Mouse (Mus musculus) 3134 (cell line): Measurements from ENCODE around the gene Mtss1l.
A peak's percentile ranks its signal among the peaks of the same experiment; 100 is the strongest.

Source experiments
- DNase-seq: peaks from one replicate; pipeline ENCODE4 v3.0.0-alpha.2; 2011; ENCODE audit warnings: low spot score; ENCODE audit not compliant: insufficient read length; ENCODE audit errors: extremely low read depth

Mtss1l gene

DNA sequence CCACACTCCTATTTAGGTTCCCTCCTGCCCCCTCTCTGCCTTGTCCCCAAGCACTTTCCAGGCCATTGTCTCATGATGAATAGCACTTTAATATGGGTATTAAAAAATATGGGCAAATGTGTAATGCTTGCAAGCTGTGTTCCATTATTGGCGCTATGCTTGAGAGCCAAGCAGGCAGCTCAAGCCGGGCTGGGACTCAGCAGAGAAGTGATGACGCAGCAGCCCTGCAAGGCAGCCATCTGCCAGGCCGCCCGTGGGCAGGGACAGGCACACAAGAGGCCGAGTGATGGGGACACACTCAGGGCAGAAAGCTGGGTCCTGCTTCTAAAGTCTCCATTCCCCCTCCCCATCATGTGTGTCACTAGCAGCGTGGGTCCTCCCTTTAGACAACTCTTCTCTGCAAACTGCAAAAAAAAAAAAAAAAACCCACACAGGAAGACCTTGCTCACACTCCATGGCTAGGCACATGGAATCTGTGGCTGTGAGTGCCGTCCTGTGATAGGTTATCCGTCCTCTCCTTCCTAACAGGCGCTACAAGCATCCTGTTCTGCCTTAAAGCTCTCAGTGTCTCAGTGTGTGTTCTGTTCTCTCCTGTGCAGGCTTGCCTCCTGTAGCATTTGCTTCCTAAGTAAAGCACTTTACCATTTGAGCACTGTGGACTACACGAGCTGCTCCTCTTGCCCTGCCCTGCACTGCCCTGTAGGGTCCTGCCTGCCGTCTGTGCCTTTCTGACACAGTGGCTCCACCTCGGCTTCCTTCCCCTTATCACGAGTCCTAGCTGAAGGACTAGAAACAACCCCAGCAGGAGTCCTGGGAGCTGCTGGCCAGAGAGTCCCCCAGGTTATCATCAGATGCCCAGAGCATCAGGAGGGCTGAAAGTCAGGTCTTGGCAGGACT, 15.6 kb upstream of the Mtss1l start:
- DNase-seq: no peak

- DNase-seq: no peak
Observed at GRCm38 (mm10) chr8:110706288-110706870, 14.9 kb upstream of the Mtss1l start.

GRCm38 (mm10) chr8:110708429-110708828, 12.8 kb upstream of the Mtss1l start:
- DNase-seq: no peak

DNA sequence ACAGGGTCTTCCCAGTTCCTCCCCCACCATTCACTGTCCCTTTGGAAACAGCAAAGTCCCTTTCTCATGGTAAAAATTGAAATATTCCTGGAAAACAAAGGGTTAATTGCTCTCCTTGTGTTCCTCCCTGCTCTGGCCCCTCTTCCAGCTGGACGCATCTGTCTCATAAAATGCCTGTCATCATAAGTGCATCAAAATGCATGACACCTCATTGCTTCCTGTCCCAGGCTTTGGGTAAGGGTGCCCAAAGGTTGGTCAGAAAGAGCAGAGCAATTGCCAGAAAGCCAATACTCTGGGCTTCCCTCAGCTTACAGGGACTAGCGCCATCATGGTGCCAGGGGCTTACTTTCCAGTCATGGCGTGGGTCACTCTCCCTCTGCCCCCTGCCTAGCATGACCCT, 10.7 kb upstream of the Mtss1l start:
- no peak for DNase-seq

- DNase-seq: no peak
Observed at GRCm38 (mm10) chr8:110711271-110711934, 9.9 kb upstream of the Mtss1l start.

DNA sequence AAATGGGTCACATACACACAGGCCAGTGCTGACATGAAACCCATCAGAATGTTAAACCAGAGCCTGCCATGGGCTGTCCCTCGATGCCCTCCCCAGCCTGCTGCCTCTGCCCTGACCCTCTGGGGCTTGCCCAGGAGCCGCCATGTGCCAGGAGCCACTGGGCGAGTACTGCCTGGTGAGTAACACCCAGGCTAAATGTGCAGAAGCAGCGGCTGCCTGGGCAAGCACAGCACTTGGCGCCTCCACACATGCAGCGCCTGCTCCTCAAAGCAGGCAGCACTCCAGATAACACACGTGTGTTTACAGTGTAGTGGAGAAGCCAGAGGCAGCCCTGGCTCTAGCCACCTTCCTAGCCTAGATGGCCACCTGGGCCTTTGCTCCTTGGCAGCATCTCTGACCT, 8.2 kb upstream of the Mtss1l start:
- DNase-seq: no peak

DNA sequence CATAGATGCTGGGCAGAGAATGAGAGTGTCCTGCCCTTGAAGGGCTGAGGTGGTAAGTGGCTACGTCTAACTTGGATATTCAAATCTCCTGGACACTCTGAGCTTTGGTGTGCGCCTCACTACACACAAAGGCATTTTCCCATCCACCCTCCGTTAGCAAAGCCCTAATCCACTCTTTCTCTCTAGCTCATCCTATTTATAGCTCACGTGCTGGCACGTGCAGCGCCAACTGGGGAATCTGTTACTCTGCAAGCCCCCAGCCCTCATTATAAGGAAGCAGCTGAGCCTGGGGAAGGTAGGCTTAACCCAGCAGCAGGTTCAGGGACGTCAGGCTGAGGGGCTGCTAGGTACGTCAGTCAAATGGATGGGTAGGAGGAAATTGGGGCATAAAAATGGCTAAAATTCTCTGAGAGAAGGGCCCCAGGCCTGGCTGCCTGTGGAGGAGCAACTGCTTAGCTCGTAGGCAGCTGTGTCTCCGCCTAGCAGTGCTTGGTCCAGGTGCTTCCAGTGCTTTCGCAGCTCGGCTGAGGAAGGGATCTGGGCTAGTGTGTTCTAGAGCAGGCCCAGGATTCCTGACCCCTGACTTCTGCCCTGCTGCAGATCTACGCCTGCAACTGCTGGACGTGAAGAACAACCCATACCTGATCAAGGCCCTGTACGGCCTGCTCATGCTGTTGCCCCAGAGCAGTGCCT, 6.3 kb upstream of the Mtss1l start:
- DNase-seq: no peak

- DNase-seq: peak; percentile 74
Observed at GRCm38 (mm10) chr8:110716075-110716474, 5.2 kb upstream of the Mtss1l start.

- no peak for DNase-seq
Observed at GRCm38 (mm10) chr8:110717131-110717530, 4.1 kb upstream of the Mtss1l start.

- DNase-seq: no peak
Observed at GRCm38 (mm10) chr8:110718209-110718968, 2.9 kb upstream of the Mtss1l start.

- DNase-seq: no peak
Observed at GRCm38 (mm10) chr8:110718969-110719670, 2.2 kb upstream of the Mtss1l start.

GRCm38 (mm10) chr8:110719898-110720653, 1.2 kb upstream of the Mtss1l start:
- no peak for DNase-seq

DNA sequence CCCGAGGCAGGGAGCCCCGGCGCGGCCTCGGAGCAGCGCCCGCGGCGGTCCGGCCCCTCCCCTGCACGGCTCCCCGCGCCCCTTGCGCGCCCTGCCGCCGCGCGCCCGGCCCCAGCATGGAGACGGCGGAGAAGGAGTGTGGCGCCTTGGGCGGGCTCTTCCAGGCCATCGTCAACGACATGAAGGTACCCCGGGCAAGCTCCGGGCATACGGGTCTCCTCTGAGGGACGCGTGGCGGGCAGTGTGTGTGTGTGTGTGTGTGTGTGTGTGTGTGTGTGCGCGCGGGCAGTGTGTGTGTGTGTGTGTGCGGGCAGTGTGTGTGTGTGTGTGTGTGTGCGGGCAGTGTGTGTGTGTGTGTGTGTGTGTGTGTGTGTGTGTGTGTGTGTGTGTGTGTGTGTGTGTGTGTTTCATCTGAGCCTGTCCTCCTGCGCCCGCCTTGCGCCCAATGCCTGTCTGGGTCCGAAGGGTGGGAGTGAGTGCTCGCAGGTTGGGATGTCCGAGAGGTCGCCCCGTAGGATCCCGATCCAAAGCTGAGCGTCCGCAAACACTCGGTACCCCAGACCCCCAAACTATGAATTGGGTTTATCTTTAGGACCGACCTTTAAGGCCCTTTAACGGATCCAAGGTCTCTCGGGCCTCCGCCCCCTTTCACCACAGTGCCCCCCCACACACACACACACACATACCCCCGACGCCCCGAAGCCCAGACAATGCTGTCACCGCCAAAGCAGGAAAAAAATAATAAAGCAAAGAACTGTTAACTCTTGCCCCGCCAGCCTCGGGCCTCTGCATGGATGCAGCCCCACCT, 534 bp downstream of the Mtss1l start:
- peak; percentile 50 for DNase-seq

DNA sequence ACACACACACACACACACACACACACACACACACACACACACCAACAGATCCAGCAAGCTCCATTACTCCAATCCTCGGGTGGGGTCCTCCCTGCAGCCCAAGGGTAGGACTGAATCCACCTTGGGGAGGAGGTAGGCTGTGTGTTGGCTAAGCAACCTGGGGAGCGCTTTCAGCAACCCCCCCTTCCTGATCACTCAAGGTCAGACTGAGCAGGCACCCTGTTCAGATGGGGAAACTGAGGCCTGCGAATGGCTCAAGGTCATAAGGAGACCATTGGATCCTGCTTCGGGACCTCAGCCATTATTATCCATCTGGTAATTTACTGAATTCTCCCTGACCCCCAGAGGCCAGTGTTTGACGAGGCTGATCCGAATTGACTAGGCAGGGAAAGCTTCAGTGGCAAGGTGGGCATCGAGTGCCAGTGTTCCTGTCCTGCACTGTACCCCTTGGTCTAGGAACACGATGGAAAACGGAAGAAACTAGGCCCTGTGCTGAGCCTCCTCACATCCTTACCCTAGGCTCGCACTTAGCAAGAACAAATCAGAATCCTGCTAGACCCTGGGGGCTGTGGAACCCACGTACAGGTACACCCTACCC, 1.2 kb downstream of the Mtss1l start:
- DNase-seq: no peak

DNA sequence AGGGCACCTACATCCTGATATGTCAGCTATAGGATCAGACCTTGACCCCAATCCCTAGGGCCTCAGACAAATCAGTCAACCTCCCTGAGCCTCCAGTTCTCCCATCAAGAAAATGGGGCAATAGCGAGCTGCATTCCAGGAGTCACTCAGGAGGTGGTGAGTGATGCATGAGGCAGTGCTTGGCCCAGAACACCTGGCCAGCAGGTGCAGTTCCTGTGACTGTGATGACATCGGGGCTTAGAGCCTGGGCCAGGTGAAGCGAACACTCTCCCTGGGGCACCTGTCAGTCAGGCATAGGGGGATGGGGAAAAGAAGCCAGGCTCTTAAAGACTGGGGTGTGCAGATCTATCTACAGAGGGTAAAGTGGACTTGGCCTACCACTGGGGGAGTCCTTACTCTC, 3.2 kb downstream of the Mtss1l start:
- DNase-seq: no peak

GRCm38 (mm10) chr8:110725084-110725838, 4.0 kb downstream of the Mtss1l start:
- no peak for DNase-seq

GRCm38 (mm10) chr8:110726893-110727292, 5.6 kb downstream of the Mtss1l start:
- DNase-seq: no peak
